Mouse (Mus musculus) myocyte (in vitro differentiated cells): Measurements from ENCODE around the gene Pkp2.

ENCODE experiments used
- CEBPB ChIP-seq: IDR thresholded peaks from 2 replicates; pipeline ENCODE4 v1.6.1; 2011; ENCODE audit warnings: mild to moderate bottlenecking, moderate library complexity; ENCODE audit not compliant: poor library complexity, insufficient read depth, severe bottlenecking
- MAX ChIP-seq: IDR thresholded peaks from one replicate; pipeline ENCODE4 v1.6.1; 2011; ENCODE audit warnings: low read depth, mild to moderate bottlenecking, control low read depth
- MYOD1 ChIP-seq, 3 experiments: IDR thresholded peaks; one replicate each; pipeline ENCODE4 v1.6.1; 2011; ENCODE audit warnings: control low read depth in 2 of 3, low read depth in 2 of 3, mild to moderate bottlenecking in 2 of 3, moderate library complexity in 1 of 3; ENCODE audit not compliant: insufficient read length in 2 of 3, control insufficient read depth in 1 of 3
- POLR2A ChIP-seq: IDR thresholded peaks from one replicate; pipeline ENCODE4 v1.6.1; 2011; ENCODE audit warnings: low read depth, mild to moderate bottlenecking, control low read depth, moderate library complexity; ENCODE audit not compliant: insufficient read length
- TCF3 ChIP-seq: IDR thresholded peaks from one replicate; pipeline ENCODE4 v1.6.1; 2011; ENCODE audit warnings: low read depth, control low read depth; ENCODE audit not compliant: insufficient read length
- USF1 ChIP-seq: IDR thresholded peaks from one replicate; pipeline ENCODE4 v1.6.1; 2011; ENCODE audit warnings: low read depth, mild to moderate bottlenecking, control low read depth, moderate library complexity

DNA sequence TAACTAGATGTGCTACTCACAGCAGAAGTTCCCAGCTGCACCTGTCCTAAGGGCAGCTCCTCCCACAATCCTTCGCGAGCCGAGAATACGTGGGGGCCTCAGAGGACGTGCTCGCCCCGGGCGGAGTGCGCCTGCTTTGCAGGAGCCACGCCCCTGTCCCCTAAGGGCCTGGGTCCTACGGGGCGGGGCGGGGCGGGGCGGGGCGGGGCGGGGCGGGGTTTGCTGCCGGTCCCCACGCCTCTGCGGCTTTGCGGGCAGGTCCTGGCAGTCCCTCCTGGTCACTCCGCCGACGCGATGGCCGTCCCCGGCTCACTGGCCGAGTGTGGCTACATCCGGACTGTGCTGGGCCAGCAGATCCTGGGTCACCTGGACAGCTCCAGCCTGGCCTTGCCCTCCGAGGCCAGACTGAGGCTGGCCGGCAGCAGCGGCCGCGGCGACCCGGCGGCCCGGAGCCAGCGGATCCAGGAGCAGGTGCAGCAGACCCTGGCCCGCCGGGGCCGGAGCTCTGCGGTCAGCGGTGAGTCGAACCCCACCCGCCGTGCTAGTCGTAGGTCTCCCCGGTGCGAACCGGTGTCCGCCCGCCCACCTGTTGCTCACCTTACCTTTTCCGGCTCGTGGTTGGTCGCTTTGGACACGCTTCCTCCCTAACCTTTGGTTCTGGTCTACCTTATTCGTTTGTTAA, at the start of gene Pkp2:
- TF ChIP-seq USF1 (no peak), MAX (no peak), POLR2A (peak; percentile 94), MYOD1 (IDR thresholded peaks at IDR 0.05; ENCODE audit: control insufficient read depth in 1 of 3, insufficient read length in 2 of 3, low read depth in 2 of 3) (peak in 2 of 3 experiments; percentile 63 to 72), TCF3 (no peak), CEBPB (no peak)
